Mouse (Mus musculus) olfactory bulb, adult 2 months (tissue): ENCODE data around the gene Irak1.

Experiments
- CTCF ChIP-seq: fragments of 200-500 bp; IDR thresholded peaks from 2 replicates; pipeline ENCODE4 v1.5.1; 2012; ENCODE audit warnings: low read depth, mild to moderate bottlenecking, low read length, moderate library complexity; ENCODE audit not compliant: insufficient read depth
- POLR2A ChIP-seq: fragments of 200-500 bp; IDR thresholded peaks from 2 replicates; pipeline ENCODE4 v1.6.1; 2012; ENCODE audit warnings: mild to moderate bottlenecking, low read depth, low read length, moderate library complexity; ENCODE audit not compliant: insufficient read depth

DNA sequence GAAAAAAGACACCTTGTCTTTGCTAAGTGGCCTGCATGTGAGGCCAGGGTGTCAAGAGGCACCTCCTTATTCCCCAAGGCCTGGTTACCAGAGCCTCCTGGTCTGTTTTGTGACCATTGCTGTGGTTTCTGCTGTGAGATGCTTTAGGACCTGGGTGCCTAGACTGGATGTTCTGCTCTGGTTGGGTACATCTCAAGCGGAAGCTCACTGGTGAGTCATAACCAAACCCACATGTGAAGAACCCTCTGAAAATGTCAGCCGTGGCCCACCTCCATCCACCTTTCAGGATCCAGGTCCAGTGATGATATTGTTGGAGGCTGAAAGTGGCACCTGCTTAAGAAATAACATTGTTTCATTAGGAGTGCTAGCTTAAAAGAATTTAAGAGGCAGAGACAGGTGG is 47.4 kb downstream of the Irak1 start:
- TF ChIP-seq CTCF = no peak
- no peak for TF ChIP-seq POLR2A
